Mouse (Mus musculus): ENCODE data around the gene Cmss1.
"Not testable (repeated sequence)": the region's sequence is repeated elsewhere in the genome, so short reads cannot be mapped to it uniquely, and the experiment has no call there.

The Cmss1 gene

DNA sequence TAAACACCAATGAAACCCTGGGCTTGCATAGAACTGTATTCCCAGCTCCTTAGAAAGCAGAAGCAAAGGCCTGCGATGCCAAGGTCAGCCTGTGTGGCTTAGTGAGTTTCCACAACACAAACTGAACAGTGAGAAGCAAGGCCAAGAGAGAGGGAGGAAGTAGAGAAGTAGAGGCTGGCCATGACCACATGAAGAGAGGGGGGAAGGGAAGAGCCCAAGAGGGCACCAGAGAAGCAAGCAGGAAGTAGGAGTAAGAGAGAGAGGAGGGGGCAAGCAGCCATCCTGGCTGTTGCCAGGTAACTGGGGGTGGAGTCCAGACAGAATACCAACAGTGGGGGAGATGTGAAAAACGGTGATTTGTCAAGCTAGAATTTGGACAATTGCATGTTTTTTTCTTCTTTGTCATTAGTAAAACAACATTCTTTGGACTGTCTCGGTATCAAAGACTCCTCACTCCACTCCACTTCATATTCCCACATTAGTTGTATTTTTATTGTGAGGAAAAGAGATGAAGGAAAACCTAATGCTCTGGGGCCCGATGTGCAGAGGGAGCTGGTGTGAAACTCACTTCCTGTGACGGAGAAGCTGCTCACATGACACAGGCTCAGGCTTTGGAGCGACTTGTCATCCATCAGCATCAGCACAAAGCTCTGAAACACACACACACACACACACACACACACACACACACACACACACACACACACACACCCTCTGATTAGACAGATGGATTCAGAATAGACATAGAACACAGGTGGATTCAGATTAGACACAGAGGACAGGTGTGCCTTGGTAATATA, 183.5 kb downstream of the Cmss1 start:
- DNase-seq = peak; percentile 50

GRCm38 (mm10) chr16:57421680-57422417, 184.8 kb downstream of the Cmss1 start:
- no peak for DNase-seq

DNA sequence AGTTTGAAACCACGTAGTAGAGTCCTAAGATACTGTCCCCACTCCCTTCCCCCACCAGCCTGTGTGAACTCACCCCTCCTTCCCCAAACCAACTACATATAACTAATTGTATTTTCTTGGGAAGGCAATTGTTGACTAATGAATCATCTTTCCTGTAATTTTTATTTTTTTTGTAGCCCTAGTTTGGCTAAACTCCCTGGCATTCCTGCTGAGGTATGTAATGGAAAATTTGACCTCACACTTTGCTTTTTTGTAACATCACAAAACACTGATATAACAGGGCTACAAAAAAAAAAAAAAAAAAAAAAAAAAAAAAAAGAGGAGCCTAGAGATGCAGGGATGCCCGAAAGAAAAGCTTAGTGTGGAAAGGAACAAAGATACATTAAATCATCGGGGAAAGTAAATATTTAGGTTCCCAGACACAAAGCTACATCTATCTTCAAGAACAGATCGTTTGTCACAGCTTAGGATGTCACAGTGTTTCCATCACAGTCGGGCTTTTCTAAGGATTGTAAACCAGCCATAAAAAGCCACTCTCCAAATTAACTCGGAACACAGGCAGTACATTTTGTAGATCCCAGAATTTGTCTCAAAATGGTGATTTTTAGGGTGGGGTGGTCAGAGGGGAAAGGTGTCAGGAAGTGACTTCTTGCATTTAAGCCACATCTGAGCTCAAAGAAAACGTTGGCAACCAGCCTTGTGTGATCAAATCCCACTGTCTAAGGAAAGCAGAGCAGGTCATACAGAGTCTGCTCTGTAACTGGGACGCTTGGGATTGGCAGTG, 185.7 kb downstream of the Cmss1 start:
- peak; percentile 61 for DNase-seq

- no peak for DNase-seq
Measured at GRCm38 (mm10) chr16:57419881-57420280, 186.8 kb downstream of the Cmss1 start.

- DNase-seq = no peak
Measured at GRCm38 (mm10) chr16:57419332-57419731, 187.3 kb downstream of the Cmss1 start.

DNA sequence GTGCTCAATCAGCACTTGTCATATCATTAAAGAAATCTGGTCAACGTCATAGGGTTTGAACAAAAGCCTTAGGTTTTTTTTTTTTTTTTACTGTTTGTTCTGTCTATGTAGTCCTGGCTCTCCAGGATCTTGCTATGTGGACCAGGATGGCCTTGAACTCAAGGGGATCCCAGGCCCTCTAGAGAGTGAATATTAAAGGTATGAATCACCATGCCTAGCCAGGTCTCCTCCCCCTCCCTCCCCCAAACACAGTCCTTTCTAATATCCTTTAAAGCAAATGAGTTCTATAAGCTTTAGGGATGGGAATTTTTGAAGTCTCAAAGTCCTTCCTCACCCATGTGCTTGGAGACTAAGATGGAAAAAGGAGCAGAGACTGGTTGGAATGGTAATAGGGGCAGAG, 188.7 kb downstream of the Cmss1 start:
- no peak for DNase-seq

DNA sequence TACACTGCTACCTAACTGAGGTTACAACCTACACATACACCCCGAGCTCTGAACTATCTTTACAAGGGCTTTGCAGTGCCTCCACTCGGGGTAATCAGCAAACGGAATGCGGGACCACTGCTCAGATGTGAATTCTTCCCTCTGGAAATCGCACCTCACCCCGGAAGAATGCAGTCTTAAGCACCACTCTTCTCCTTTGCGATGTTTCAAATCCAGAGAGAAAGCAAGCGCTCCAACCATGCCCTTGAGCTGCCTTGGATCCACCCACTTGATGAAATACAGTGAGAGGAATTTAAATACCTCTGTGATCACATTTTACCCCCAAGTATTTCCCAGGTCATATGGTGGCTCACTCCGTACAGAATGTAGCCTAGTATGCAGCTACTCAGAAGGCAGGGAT, 189.6 kb downstream of the Cmss1 start:
- no peak for DNase-seq

DNA sequence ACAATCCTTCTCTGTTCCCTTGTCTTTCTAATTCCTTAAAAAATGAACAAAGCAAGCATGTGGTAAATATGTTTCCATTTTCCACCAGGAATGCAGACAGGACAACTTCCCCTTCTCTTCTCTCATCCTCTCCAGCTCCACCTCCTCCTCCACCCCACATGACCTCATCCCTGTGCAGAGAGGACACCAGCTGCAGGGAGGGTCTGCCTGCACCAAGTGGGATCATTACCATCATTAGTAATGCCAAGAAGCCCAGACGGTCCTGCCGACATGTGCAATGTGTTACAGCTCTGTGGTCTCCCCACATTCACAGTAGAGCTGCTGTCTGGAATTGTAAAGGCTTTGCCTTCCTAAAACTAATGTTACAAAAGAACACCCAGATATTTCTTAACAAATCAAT, 190.6 kb downstream of the Cmss1 start:
- no peak for DNase-seq

DNA sequence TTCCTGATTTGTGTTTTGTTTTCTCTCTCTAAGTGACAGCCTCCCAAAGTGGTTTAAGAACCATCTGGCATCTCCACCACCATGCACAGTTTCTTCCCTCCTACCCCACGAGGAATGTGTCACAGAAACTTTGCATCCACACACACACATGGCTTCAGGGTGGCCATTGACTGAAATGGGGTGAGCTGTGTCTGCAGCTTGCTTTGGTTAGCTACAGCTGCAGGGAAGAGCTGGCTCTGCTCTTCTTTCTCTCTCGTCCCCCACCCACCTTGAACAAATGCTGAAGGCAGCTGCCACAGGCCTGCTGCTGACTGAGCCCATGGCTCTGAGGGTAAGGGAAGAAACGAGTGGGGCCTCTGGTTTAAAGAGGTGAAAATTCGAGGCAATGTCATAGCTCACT, 193.9 kb downstream of the Cmss1 start:
- no peak for DNase-seq

- DNase-seq = no peak
Measured at GRCm38 (mm10) chr16:57403825-57404224, 202.8 kb downstream of the Cmss1 start.

DNA sequence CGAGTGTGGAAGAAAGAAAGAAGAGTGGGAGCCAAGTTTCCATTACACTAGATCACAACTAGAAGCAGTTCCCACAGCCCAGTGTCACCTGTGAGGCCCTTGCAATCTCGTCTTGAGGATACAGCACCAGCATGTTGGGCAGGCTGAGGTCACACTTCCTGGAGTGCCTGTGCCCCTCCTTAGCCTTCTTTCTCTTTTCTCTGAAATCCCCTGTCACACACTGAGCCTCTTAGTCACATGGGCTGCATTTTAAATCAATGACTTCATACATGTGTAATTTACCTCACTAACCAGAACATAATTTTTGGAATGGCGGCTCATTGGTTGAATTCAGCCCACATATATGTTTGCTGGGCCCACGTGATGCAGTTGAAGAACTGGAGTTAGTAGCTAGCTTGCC, 203.8 kb downstream of the Cmss1 start:
- DNase-seq = no peak

DNA sequence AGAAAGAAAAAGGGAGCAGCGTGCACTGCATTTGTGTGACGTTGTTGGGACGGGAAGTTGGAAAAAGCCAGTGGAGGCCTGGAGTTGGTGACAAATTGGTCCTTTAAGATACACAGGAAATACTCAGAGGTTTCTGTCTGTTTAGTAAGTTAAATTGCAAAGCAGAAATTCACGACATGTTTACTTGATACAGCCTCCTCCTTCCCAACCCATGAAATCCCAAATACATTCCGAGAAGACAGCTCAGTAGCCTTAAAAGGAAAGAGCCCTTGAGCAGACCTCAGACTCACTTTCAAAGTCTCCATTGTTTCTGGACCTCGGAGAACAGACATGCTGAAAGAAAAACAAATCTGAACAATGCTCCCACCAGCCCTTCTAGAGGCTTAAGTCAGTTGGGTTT, 205.0 kb downstream of the Cmss1 start:
- DNase-seq = peak; percentile 40

DNA sequence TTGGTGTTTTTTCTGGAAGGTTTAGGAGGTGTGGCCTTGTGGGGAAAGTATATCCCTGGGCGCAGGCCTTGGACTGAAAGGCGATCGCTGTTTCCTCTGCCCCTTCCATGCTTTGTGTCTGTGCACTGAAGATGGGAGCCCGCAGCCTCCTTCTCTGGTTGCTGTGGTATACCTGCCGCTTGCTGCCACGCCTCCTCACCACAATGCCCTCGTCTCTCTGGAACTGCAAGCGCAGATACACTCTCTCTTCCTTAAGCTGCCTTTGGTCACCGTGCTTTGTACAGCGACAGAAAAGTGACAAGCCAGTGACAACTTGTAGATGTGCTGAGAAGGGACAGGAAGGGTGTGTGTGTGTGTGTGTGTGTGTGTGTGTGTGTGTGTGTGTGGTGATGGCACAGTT, 207.1 kb downstream of the Cmss1 start:
- no peak for DNase-seq

GRCm38 (mm10) chr16:57398387-57399214, 208.1 kb downstream of the Cmss1 start:
- DNase-seq = peak; percentile 86

GRCm38 (mm10) chr16:57397845-57398244, 208.8 kb downstream of the Cmss1 start:
- no peak for DNase-seq

GRCm38 (mm10) chr16:57396249-57396648, 210.4 kb downstream of the Cmss1 start:
- DNase-seq = no peak

- DNase-seq = peak; percentile 65
Measured at GRCm38 (mm10) chr16:57393161-57393560, 213.5 kb downstream of the Cmss1 start.

DNA sequence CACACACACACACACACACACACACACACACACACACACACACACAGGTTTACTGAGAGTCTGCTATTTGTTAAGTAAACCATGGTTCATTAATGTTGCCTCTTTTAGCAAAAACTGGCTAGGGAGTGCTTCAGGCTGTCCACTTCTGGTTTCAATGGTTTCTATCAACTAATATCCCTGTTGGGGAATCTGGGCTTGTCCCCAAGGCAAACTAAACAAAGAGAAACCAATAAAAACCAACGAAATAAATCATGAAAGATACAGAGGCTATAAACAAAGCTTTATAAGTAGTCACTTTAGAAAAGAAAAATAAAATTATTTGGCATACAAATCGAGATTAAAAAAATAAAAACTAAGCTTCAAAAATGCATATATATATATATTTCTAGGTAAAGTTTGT, 214.2 kb downstream of the Cmss1 start:
- no peak for DNase-seq

DNA sequence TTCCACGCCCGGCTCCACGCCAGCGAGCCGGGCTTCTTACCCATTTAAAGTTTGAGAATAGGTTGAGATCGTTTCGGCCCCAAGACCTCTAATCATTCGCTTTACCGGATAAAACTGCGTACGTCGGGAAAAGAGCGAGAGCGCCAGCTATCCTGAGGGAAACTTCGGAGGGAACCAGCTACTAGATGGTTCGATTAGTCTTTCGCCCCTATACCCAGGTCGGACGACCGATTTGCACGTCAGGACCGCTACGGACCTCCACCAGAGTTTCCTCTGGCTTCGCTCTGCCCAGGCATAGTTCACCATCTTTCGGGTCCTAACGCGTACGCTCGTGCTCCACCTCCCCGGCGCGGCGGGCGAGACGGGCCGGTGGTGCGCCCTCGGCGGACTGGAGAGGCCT, 215.5 kb downstream of the Cmss1 start:
- not testable (repeated sequence) for DNase-seq

DNA sequence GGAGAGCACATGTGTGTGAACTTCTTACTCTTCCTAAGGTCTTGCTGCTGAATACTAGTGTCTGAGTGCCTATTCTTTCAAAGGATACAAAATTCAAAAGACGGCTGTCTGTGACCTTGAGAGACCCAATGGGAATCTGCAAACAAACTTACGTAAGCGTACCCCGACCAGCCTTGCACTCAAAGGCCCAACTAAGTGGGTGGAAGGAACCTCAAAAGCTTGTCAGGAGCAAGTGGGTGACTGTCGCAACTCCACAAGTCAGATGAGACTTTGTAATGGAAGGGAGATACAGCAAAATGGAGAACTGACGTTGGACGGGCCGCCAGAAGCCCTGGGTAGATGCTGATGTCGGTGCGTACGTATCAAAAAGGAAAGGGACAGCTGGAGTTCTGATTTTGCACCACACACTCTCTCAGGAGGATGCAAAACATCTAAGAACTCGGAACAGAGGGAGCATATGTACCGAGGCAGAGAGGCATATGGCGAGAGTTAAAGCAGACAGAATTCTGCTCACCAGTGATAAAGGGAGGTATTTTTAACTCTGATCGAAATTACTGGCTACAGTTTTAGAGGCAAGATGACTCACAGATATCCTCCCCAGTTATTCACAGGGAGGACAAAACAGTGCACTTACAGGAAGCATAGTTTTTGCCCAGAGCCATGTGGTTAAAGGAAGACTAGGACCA, 217.0 kb downstream of the Cmss1 start:
- DNase-seq = no peak

DNA sequence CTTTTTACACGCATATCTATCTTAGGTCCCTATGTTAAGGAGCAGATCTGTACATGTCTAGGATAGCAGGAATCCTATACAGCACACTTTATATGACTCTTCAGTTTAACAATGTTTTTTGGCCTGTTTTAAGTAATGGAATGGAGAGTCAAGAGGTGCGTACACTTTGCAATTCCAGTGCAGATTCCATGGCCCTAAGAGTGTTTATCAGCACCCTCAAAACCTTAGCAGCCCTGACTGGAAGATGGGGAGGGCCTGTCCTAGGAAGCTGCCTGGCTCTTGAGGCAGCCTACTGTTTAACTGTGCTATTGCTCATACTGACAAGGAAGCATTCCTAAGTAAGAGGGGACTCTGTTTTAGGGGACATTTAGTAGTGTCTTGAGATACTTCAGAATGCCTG, 222.4 kb downstream of the Cmss1 start:
- DNase-seq = no peak

Measured in kidney, postnatal 10 days (tissue).